Mouse (Mus musculus) layer of hippocampus, adult 11-12 months (tissue): ENCODE data around the gene Defa26.
"Not testable (repeated sequence)": the region's sequence is repeated elsewhere in the genome, so short reads cannot be mapped to it uniquely, and the experiment has no call there.

ENCODE experiments used
- DNase-seq: peaks from one replicate; pipeline ENCODE4 v3.0.0; 2022; ENCODE audit warnings: low spot score

The Defa26 gene

DNA sequence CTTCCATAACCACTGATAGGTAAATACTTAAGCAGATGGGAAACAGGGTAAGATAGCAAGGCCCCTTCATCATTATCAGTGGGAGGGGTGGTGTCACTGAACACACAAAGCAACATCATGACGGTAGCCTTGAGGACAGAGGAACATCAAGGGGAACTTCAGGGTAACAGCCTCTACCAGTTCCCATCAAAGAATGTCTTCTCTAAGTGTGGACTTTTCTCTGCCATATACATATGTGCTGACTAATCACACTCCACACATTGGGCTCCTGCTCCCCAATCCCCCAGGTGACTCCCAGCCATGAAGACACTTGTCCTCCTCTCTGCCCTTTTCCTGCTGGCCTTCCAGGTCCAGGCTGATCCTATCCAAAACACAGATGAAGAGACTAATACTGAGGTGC, at the start of gene Defa26:
Gene Defa26, plus strand, starts transcription at position 301 of the 400 bp plus-strand sequence.
- DNase-seq = not testable (repeated sequence)

- DNase-seq = not testable (repeated sequence)
Observed at GRCm38 (mm10) chr8:21582706-21583105, 35.3 kb upstream of the Defa26 start, which contains the start of gene Defa28. TSS of gene Defa28 (plus strand) at chr8:21583006.

DNA sequence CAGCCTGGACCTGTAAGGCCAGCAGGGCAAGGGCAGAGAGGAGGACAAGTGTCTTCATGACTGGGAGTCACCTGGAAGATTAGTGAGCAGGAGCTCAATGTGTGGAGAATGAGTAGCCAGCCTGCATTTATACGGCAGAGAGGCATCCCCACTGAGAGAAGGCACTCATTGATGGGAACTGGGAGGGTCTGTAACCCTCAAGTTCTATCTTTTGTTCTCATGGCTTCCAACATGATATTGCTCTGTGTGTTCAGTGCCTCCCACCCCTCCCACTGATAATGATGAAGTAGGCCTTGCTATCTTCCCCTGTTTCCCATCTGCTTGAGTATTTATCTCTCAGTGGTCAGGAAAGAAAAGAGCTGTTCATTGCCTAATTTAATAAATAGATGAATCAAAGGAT, 23.6 kb upstream of the Defa26 start, which contains the start of gene Gm7861:
Gene Gm7861, minus strand, starts transcription at position 101 of the 400 bp plus-strand sequence.
- not testable (repeated sequence) for DNase-seq

DNA sequence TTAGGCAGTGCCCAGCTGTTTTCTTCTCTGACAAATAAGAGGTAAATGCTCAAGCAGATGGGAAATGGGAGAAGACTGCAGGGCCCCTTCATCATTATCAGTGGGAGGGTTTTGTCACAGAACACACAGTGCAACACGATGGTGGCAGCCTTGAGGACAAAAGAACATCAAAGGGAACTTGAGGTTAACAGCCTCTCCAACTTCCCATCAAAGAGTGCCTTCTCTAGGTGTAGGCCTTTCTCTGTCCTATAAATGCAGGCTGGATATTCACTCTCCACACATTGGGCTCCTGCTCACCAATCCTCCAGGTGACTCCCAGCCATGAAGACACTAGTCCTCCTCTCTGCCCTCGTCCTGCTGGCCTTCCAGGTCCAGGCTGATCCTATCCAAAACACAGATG, 37.5 kb downstream of the Defa26 start, which contains the start of gene Defa17:
Gene Defa17, plus strand, starts transcription at position 301 of the 400 bp plus-strand sequence.
- not testable (repeated sequence) for DNase-seq

- not testable (repeated sequence) for DNase-seq
Observed at GRCm38 (mm10) chr8:21665497-21665896, 47.5 kb downstream of the Defa26 start, which contains the start of gene Defa34. TSS of gene Defa34 (plus strand) at chr8:21665797.
